Mouse (Mus musculus) kidney, postnatal 14 days (tissue): Measurements from ENCODE around the gene Snrnp25.

Experiments
- DNase-seq: peaks from one replicate; pipeline ENCODE4 v3.0.0; 2022; ENCODE audit warnings: mixed read lengths

Snrnp25 gene

DNA sequence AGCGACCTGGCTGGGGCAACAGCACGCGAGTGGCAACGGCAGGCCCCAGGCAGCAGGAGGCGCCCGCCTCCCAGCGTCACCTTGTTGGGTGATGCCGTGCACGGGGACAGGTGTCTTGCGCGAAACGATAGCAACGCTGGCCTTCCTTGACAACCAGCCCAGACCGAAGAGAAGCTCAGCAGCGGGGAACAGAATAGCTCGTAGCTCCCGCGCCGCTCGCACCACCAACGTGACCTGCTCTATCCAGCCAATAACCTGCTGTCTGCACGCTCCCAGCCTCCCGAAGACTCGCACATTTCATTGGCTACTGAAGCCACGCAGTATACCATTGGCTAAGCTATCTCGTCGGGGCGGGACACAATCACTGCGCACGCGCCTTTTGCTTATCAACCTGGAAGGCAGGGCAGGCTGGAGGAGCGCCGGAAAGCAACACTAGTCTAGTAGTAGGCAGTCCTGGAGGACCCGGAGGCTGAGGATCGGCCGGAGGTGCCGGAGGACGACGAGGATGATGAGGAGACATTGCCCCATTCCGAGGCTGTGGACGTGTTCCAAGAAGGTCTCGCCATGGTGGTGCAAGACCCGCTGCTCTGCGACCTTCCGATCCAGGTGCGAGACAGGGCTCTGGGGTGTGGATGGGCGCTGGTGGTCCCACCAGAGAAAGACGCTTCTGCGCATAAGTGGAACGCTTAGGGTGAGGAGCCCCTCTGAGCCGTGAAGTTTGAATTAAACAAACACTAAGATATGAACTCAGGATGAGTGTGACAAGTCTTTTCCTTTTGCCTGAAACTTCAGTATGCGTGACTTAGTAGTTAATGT lies at the start of gene Snrnp25:
Gene Snrnp25 (plus strand): TSS at position 358 of the 816 bp plus-strand sequence.
- DNase-seq, result peak; percentile 98

DNA sequence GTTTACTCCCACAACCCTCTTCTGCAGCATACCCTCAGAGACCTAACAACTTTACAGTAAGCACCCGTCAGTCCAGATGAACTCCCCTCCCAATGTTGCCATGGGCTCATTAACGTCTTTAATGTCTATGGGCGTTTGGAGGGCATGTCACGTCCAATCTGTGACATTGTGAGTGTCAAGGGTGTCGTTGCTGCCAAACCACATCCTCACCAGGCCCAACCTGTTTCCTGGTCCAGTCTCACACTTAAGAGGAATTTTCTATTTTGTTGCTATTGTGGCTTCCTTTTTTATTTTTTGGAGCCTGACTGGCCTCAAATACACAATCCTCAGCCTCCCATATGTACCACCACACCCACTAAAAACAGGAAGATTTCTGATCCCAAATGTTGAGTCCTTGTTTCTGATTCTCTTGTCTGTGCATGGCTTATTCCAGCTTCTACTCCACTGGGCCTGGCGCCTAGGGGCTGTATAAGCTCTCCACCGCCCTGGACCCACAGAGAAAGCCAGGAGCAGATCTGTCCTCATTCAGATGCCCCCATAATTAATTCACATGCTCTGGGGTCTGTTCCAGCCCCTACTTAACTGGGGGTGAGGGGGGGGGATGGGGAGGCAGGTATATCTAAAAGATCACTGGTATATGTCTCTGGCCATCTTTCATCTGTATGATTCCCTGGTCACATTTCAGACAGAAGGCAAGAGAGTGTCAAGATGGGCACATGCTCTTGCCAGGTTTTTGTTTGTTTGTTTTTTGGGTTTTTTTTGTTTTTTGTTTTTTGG lies 48.2 kb upstream of the Snrnp25 start:
- DNase-seq, result no peak

DNA sequence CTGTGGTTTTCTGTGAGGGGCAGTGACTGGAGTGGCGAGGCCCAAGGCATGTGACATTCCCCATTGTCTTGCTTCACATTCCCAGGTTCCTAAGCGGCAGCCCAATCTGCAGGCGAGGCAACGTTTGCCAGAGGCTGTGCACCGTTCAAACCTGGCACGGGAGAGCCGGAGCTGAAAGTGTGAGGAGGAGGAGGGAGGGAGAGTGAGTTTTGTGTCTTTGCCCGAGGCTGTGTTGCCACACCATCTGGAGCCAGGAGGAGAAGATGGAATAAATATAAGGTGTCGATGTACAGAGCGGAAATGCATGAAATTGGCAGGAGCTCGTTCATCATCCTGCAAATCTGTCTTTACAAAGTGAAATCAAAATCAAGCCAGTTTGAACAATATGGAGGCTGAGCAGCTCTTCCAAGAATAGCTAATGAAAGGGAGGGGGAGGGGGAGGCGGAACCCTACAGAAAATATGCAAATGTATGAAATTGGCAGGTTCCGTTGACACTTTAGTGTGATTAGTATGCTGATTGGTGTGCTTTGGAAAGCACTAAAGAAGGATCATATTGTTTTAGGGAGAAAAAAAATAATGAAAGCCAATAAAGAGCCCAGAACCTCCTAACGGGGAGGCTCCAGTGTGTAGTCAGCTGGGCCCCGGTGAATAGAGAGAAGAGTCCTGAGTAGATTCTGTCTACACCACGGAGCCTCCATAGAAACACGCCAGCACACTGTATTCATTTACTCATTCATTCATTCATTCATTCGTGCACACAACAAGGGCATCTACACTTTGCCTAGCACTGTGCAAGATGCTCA lies 47.2 kb upstream of the Snrnp25 start:
- no peak for DNase-seq

DNA sequence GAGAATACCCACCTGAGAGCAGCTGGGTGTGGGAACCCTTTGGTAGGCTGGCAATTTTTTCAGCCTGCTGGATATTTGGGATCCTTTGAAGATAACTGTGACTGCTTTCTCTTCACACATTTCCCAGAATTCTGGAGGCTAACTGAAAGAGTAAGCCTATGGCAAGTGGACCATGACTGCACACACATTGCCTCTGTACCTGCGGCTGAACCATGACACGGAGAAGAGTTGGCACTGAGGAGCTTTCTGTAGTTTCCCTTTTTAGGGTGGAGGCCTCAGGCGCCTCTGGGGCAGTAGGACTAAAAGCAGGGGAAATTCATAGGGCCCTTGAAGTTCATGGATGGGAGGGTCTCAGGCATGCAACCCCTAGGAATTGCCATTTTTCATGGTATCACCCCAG lies 46.0 kb upstream of the Snrnp25 start:
- DNase-seq, result no peak

DNA sequence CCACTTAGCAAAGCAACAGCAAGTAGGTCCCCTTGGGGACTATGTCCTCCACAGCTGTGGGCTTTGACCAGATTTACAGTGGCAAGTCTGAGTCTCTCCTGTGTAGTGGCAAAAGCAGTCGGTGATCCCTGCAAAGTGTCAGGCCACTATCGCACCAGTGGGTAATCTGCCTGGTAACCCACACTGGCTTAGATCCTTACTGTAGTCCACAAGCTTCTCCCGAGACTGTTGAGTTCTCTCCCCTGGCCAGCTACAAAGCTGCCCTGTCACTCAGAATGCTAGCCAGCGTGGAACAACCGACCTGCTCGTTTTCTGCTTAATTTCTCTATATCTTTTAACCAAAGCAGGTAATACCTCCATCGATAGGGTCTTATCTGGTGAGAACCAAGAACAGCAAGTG lies 44.9 kb upstream of the Snrnp25 start:
- DNase-seq, result no peak

DNA sequence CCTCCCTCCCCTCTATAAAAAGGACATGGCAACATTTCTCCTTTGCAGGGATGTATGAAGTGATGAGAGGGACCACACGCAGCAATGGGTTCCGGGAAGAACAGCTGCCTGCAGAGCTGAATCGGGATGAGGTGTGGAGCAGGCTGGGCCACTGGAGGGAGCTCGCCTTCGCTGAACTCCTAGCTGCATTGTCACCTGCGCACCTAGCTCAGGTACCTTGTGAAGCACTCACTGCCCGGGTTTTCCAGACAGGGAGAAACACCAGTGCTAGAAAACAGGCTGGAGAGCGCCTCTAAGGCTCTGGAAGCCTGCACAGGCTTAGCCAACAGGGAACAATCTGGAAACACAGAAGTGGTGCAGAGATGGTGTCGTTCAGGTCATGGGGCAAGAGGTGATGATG lies 43.7 kb upstream of the Snrnp25 start:
- DNase-seq, result peak; percentile 48

DNA sequence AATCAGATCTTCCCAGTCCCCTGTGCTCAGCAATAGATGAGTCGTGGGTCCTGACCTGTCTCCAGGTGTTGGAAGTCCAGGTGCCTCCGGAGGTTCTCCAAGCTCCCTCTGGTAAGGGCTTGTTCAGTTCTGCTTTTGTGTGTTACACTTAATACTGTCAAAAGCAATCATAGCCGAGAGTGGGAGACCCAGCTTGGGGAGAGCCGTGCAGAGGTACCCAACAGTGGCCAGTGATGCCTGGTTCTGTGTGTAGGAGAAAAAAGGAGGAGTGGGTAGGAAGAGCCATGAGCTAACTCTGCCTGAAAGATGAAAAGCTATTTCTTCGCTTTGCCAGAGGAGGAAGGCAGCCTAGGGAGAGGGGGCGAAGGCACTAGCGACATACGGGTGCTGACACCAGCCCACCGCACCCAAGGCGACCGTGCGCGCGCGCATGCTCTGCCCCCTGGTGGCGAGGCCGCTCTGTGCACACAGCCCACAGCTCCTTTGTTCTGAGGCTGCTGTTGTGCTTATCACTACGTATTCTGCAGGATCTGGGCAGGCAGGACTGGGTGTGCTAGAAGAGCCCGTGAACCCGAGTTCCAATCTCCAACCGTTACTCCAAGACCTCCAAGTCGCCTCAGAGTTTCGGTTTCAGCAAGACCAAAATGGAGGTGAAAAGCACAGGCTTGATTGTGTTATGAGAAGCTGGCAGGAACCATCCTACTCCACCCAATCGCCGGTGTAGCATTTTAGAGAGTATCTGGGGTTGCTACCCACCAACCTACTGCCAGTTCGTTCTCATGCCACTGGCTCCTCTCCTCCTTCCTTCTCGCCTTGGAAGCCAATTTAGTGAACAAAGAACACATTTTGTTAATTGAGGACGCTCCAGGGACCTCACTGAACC lies 43.1 kb upstream of the Snrnp25 start:
- peak; percentile 81 for DNase-seq

DNA sequence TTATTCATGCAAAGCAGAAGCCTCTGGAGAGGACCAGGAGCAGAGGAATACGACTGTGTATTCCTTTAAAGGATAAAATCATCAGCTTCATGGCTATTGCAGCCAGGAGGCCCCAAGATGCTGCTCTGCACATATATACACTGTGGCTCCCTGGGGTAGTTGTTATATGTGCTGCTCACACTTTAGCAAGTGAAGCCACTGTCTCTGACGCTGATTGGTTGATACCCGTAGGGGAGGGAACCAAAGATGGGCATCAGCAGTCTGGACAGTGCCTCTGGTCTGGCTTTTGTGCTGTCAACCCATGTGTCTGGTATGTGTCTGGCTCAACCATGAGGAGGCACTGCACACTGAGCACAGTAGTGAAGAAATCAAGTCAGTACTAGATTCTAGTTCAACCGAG lies 38.5 kb upstream of the Snrnp25 start:
- DNase-seq, result no peak

DNA sequence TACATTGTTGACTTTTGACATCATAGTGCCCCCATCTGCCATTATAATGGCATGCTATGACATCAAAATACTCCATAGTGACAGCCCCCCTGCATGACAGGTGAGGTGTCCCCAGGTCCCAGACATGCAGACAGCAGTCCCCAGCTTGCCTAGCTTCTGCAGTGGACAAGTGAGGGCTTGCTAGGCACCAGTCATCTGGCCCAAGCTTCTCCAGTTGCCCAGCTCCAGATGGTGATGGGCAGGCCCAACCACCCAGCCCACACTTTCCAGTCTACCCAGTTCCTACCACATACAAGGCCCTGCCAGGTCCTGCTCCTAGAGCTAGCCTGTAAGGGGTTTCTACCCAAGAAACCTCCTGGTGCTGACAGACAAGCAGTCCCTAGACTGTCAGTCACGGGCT lies 26.7 kb upstream of the Snrnp25 start:
- DNase-seq, result no peak

DNA sequence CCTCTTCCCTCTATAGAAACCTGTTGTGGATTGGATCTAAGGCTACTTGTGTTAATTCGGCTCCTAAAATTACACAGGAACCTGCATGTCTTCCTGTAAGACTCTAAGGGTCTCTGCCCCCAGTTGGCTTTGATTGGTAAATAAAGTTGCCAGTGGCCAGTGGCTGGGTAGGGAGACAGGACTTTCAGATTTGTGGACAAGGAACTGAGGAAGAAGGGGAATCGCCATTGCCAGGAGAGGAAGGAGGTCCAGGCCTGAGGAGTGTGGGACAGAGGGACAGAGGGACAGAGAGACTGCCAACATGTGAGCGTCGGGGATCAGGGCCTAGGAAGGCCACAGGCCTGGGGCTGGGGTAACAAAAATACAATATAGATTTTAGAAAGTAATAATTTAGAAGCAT lies 24.0 kb upstream of the Snrnp25 start:
- no peak for DNase-seq

DNA sequence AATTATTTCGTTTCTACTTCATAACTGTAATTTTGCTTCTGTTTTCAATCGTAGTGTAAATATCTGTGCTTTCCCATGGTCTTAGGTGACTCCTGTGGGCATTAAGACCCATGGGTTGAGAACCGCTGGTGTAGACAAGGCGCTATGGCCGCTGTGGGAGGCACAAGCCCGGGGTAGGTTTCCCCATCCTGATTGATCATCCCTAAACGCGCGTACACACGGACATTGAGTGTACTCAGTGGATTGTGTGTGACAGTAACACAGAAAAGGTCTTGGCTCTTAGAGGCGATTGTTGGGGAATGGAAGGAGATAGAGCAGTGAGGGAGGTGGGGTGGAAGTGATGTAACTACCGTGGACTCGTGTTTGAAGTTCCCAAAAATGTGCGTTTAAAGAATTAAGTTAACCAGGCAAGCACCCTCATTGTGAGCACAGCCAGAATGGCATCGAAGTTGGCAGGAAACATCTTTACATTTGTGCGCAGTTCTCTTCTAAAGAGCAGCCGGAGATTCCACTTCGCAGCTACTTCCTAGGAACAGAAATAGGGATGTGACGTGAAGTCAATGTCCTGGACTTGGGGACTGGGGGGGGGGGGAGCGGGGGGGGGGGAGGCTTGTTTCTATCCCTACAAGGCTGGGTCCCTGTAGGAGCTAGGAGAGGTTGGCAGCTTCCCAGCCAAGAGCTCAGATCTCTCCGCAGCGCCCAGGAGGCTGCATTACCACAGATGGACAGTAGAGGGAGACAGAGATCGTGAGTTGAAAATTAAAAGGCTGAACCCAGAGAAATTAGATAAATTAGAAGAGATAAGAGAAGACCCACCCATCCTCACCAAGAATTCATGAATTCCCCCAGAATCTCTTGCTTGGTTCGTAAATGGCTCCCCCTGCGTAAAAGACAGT lies 23.0 kb upstream of the Snrnp25 start:
- peak; percentile 88 for DNase-seq

DNA sequence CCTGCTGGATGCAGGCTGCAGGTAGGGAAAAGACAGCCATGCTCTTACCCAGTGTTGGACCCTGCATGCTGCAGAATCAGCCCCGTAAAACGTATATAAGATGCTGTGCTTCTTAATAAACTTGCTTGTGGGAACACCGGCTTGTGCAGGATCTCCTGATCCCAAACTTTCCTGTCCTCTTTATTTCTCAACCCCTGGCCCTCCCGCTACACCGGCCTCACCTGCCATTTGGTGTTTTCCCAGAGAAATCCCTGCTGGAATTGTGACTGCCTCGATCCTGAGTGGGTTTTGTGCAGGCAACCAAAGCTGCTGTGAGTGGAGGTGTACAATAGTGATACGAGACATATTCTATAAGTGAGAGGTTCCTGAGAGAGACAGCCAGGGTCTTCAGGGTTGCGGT lies 20.7 kb upstream of the Snrnp25 start:
- DNase-seq, result no peak

DNA sequence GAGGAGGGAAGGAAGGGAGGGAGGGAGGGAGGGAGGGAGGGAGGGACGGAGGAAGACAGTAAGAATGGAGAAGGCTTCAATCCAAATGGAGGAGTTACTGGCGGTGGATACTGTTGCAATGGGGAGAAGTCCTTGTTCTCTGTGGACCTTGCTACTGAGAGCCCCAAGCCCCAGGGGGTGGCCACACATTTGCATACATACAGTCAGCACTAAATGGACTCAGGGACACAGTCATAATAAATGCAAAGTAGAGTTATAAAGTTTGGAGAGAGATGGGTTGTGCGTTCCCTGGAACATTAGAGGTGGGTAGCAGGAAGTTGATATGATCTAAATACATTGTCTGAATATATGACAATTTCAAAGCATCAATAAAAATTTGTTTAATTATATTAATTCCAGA lies 19.2 kb upstream of the Snrnp25 start:
- no peak for DNase-seq

DNA sequence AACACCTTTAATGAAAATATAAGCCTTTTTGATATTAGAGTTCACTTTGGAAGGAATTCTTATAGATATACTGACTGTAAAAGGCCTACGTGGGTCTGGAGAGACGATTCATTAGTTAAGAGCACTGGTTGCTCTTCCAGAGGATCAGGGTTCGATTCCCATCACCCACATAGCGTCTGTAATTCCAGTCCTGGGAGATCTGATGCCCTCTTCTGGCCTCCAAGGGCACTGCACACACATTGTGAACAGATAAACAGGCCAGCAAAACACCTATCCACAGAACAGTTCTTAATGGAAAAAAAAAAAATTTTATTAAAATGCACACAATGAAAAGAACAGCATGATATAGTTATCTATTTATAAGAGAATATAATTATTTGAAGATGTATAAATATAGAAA lies 18.0 kb upstream of the Snrnp25 start:
- no peak for DNase-seq

DNA sequence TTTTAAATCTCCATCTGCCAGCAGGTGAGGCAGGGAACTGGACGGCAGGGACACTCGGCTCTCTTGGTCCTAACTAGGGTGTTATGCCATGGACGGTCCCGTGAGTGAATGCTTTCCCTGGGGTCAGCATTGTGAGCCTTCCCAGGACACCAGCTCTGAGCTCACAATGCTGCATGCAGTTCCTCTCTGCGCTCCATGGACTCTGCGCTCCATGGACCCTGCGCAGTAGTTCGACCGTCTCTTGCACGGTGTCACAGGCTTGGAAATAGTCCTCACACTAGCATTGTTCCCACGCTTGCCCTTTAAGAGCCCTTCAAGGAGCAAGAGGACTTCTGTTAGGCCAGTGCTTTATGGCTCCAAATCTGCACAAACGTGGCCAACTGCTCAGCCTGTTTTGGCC lies 16.3 kb upstream of the Snrnp25 start:
- DNase-seq, result no peak

DNA sequence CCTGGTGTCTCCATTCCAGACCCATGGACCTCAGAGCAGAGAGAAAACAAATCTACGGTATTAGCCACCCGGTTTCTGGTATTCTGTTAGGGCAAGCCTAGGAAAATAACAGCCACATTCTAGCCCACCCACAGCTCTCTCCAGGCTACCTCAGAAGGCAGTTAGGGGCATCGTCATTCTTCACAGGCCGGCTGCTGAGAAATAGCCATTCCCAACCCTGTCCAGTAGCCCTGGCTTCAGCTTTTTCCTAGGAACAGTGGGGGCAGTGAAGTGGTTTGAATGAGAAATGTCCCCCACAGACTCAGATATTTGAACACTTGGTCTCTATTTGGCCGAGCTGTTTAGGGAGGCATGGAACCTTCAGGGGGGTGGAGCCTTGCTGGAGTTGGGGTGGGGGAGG lies 15.8 kb upstream of the Snrnp25 start:
- no peak for DNase-seq

DNA sequence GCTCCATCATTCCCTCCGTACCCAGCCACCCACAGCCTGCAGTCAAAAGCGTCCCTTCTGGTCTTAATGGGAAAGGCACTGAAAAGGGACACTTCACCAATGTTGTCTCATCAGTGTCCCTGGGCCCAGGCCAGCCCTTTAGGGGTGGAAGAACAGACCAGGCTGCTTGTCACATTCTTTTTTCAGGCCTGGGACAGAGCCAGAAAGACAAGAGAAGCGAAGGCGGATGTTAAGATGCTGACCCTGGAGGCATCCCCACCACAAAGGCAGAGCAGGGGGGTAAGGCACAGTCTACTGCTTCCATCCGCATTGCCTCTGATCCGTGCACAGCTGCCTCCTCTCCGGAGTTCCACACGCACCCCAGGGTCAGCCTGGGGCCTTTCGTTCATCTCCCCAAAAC lies 15.1 kb upstream of the Snrnp25 start:
- peak; percentile 64 for DNase-seq

DNA sequence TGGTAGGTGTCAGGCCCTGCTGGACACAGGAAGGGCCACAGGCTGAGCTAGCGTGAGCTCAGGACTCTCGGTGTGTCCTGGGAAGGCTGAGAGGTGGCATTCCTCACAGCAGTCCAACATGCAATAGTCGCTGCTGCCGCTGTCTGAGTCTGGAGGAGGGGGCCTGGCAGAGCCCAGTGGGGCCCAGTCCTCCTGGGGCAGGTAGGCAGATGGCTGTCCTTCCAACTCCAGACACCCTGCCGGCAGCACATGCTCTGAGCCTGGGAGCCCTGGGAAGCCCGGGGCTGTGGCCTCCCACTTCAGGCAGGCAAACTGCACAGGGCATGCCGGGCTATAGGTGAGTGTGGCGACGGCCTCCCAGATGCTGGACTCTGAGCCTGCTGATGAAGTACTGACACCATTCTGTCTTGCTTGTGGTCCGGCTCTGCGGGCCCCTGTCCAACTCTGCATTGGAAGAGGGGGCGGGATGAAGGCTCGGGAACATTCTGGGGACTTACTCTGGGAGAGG lies 14.6 kb upstream of the Snrnp25 start:
- DNase-seq, result no peak

DNA sequence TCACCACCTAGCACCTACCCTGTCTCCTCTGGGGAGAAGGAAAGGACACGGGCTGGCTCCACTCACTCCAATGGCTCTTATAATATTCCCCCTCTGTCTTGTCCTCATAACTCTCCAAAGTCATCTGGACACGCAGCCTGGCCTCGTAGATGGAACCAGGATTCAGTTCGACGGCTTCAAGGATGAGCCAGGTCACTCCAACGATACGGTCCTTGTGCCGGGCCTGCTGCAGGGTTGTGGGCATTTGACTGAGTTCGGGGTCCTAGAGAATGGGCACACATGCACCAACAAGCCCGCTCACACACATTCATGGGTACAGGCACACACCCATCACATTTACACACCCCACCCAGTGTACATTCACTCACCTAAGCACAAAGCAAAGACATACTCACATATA lies 12.1 kb upstream of the Snrnp25 start:
- DNase-seq, result no peak

DNA sequence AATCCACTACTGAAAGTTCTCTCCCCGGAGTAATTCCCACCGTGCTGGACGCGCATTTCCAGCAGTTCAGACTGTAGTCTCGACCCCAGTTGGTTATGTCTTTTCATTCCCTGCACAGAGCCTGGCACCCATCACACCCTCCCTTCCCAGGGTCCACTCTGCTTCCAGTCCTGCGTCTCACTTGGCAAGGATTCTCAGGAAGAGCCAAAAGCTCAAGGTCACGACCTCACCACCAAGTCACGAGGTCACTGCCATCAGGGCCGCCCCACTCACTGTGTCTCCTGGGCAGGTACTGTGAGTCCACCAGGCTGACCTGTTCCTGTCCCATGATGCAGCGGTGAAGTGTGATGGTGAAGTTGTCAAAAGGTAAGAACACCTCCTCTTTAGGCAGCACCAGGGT lies 11.1 kb upstream of the Snrnp25 start:
- DNase-seq, result no peak

DNA sequence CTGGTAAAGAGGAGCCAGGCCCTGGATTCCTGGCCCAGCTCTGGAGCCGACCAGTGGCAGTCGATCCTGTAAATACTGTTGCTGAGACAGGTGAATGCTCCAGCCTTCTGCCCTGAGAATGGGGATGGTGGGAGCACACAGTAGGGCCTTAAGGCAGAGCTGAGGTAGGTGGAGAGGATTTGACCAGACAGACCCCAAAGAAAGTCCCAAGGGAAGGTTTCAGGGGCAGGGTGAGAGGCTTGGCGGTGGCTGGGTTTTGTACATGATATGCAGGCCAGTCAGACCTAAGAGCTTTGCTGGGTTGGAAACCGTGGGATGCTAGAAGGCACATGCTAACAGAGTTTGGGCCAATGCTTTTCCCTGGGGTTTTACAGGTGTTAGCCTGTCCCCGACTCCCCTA lies 10.6 kb upstream of the Snrnp25 start:
- no peak for DNase-seq
